Mouse (Mus musculus) E14TG2a.4 (cell line): ENCODE results near the gene Cfl1.

Source experiments
- CTCF ChIP-seq: conservative IDR thresholded peaks from 2 replicates; pipeline ENCODE4 v1.5.1; 2014; ENCODE audit warnings: low read length
- NANOG ChIP-seq: IDR thresholded peaks from 2 replicates; pipeline ENCODE4 v1.6.1; 2014; ENCODE audit warnings: borderline replicate concordance, low read length, mixed read lengths

DNA sequence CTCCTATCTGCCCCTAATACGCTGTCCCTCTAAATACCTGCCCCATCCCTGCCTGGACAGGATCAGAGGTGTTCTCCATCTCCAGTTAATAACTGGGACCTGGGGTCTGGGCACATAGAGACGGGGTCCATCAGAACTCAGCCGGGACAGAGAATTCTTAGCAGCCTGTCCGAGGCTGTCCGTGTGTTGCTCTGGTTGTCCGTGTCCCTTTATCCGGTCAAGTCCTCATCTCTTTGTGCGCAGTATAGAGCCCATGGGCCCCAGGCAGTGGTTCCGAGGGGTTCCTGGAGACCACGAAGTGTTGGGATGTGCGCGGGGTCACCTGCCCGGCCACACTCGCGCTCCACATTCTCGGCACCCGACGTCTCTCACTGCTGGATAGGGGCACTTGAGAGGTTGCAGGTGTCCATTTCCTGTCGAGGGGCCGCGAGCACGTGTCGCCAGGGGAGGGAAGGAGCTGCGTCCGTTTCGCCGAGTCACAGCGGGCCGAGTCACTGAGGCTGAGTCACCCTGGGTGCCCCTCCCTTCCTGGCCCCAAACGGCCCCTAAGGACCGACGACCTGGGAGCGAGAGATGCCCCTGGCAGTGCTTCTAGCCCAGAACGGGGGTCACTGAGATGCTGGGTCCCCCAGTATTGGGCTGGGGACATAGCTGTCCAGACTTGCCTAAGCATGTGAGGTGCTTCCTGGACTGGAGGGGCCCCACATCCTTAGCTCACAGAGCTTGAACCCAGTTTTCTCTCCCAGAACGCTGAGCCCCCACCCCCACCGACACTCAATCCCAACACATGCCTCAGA, 41.7 kb upstream of the Cfl1 start:
- TF ChIP-seq CTCF: no peak
- TF ChIP-seq NANOG: no peak
